Comparison of ENCODE assay signal across 8 mouse cellular contexts in the genomic region with DNA sequence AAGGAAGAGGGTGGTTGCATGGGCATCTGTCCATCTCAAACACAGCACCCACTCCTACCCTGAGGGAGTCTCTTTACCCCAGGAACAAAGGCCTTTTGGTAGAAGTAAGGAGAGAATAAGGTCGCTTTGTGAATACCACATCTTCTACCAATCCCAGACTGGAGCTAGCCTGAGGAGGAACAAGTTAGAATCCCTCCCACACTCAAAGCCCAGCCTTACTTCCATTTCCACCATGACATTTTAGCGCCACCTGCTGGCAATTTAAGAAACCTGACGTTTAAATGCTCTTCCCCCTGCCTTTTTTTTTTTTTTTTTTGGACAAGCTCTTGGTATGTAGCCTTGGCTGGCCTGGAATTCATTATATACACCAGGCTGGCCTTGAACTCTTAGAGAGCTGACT. TPM values are rescaled to one million over a fixed set of nuclear protein-coding genes. Genes with fewer than 3 reads are reported as not detected.
A peak's percentile ranks its signal among the peaks of the same experiment; 100 is the strongest.
DNase-seq lines count a peak whose midpoint lies in the region; ATAC-seq and TF ChIP-seq lines count a peak whose summit lies in the region.

No protein-coding gene starts in this region.

- no peaks in the 10 kb centered on the region for H3K4me1 ChIP-seq in CH12.LX (ENCODE audit: control insufficient read depth in 1 of 2, insufficient read depth in 2 of 2)
- H3K4me1 ChIP-seq in embryonic facial prominence, embryonic 14.5 days (ENCODE audit: control insufficient read depth, insufficient read depth, low read length): peaks cover 6% of the 10 kb centered on the region; the same call in 1 of the 2 replicates
- 0 out of 2 replicates have a peak, but pooled peaks cover 2% of the 10 kb centered on the region for H3K4me1 ChIP-seq in heart, postnatal 0 days (ENCODE audit: control insufficient read depth, insufficient read depth)
- no peaks in the 10 kb centered on the region; the same call in 1 of the 2 replicates for H3K4me1 ChIP-seq in liver, postnatal 0 days (ENCODE audit: insufficient read depth)
- no peaks in the 10 kb centered on the region for H3K4me1 ChIP-seq in neural tube, embryonic 14.5 days (ENCODE audit: control insufficient read depth, insufficient read depth, low read length)

- TF ChIP-seq POLR2A in CH12.LX (IDR thresholded peaks at IDR 0.05; ENCODE audit: low read depth, low read length): no peak

- peak; percentile 78 for ATAC-seq in embryonic facial prominence, embryonic 14.5 days (ENCODE audit: low read depth)
- peak; percentile 53 for ATAC-seq in heart, postnatal 0 days (ENCODE audit: insufficient read depth, low read depth)
- ATAC-seq in liver, postnatal 0 days: peak; percentile 44; the same call in 1 of the 2 replicates
- peak; percentile 85 for ATAC-seq in neural tube, embryonic 14.5 days (ENCODE audit: low read depth)

- peak; percentile 91 for TF ChIP-seq RAD21 in CH12.LX (IDR thresholded peaks at IDR 0.05; ENCODE audit: low read depth, low read length)

- no peaks in the 10 kb centered on the region for H3K79me2 ChIP-seq in CH12.LX (replicated peaks; ENCODE audit: control insufficient read depth, extremely low read depth, insufficient read depth, poor library complexity, severe bottlenecking)

- H3K4me3 ChIP-seq in CH12.LX (replicated peaks in 1 of 3; ENCODE audit: low read depth in 2 of 3, low read length in 2 of 3, poor library complexity in 1 of 3): no peak overlapping the region
- H3K4me3 ChIP-seq in embryonic facial prominence, embryonic 14.5 days (ENCODE audit: low read depth, low read length): no peak overlapping the region
- no peak overlapping the region for H3K4me3 ChIP-seq in heart, postnatal 0 days (ENCODE audit: low read depth, low read length)
- no peak overlapping the region for H3K4me3 ChIP-seq in liver, postnatal 0 days (ENCODE audit: low read depth, low read length)
- no peak overlapping the region for H3K4me3 ChIP-seq in neural tube, embryonic 14.5 days (ENCODE audit: low read depth, low read length)

- TF ChIP-seq EP300 in CH12.LX (IDR thresholded peaks at IDR 0.05; ENCODE audit: low read length): no peak
- no peak for TF ChIP-seq EP300 in heart, postnatal 0 days (IDR thresholded peaks at IDR 0.05; ENCODE audit: low read depth)
- TF ChIP-seq EP300 in liver, postnatal 0 days (IDR thresholded peaks at IDR 0.05; ENCODE audit: low read depth): no peak

- dilution Hi-C loops in CH12.LX (cut with MboI; ENCODE audit: extremely low pct_ligation_motif_present, extremely low pct_unique_long_range_greater_than_20kb, low sequenced_read_pairs): loop anchor here (25.0 kb wide), 1 partner anchor 96 kb away; the partner anchor contains the start of gene Slc22a8

- in situ Hi-C loops in CH12.LX (cut with MboI; ENCODE audit: low pct_ligation_motif_present, low pct_unique_long_range_greater_than_20kb, low sequenced_read_pairs): no loop called here

- no peaks in the 10 kb centered on the region for H3K9me3 ChIP-seq in CH12.LX (replicated peaks; ENCODE audit: low read length)
- no peaks in the 10 kb centered on the region; the same call in 1 of the 2 replicates for H3K9me3 ChIP-seq in embryonic facial prominence, embryonic 14.5 days (ENCODE audit: control insufficient read depth, low read length)
- H3K9me3 ChIP-seq in heart, postnatal 0 days (replicated peaks; ENCODE audit: control insufficient read depth, low read length): no peaks in the 10 kb centered on the region
- no peaks in the 10 kb centered on the region for H3K9me3 ChIP-seq in liver, postnatal 0 days (ENCODE audit: low read length)
- H3K9me3 ChIP-seq in neural tube, embryonic 14.5 days (ENCODE audit: control insufficient read depth, low read length): no peaks in the 10 kb centered on the region

- H3K4me2 ChIP-seq in CH12.LX (ENCODE audit: insufficient read depth, low read depth, poor library complexity, severe bottlenecking): no peak overlapping the region
- no peak overlapping the region for H3K4me2 ChIP-seq in embryonic facial prominence, embryonic 14.5 days (ENCODE audit: low read depth, low read length)
- H3K4me2 ChIP-seq in heart, postnatal 0 days (ENCODE audit: low read depth, low read length): no peak overlapping the region
- no peak overlapping the region for H3K4me2 ChIP-seq in liver, postnatal 0 days (ENCODE audit: low read depth, low read length)
- no peak overlapping the region for H3K4me2 ChIP-seq in neural tube, embryonic 14.5 days (ENCODE audit: low read depth, low read length)

- no peak overlapping the region for H3K27ac ChIP-seq in CH12.LX (ENCODE audit: insufficient read depth, low read depth)
- no peak overlapping the region for H3K27ac ChIP-seq in embryonic facial prominence, embryonic 14.5 days (replicated peaks; ENCODE audit: low read depth, low read length)
- H3K27ac ChIP-seq in heart, postnatal 0 days (ENCODE audit: low read depth): no peak overlapping the region
- H3K27ac ChIP-seq in liver, postnatal 0 days (ENCODE audit: low read depth): no peak overlapping the region
- no peak overlapping the region for H3K27ac ChIP-seq in neural tube, embryonic 14.5 days (ENCODE audit: low read depth, low read length)

- no peaks in the 10 kb centered on the region for H3K36me3 ChIP-seq in CH12.LX (replicated peaks in 1 of 2; ENCODE audit: control insufficient read depth in 1 of 2, insufficient read depth in 1 of 2, low read length in 1 of 2)
- H3K36me3 ChIP-seq in embryonic facial prominence, embryonic 14.5 days (ENCODE audit: control insufficient read depth, insufficient read depth, low read length): no peaks in the 10 kb centered on the region
- H3K36me3 ChIP-seq in heart, postnatal 0 days (replicated peaks; ENCODE audit: control insufficient read depth, insufficient read depth, low read length): no peaks in the 10 kb centered on the region
- H3K36me3 ChIP-seq in liver, postnatal 0 days (replicated peaks; ENCODE audit: insufficient read depth, low read length): no peaks in the 10 kb centered on the region
- no peaks in the 10 kb centered on the region for H3K36me3 ChIP-seq in neural tube, embryonic 14.5 days (ENCODE audit: control insufficient read depth, insufficient read depth, low read length)

- DNase-seq in CH12.LX (ENCODE audit: extremely low read depth): peak; percentile 89
- peak; percentile 81 for DNase-seq in adrenal gland, postnatal 10 days
- DNase-seq in embryonic facial prominence, embryonic 14.5 days (ENCODE audit: low spot score): peak; percentile 94
- peak; percentile 90 for DNase-seq in heart, postnatal 0 days (ENCODE audit: low spot score)
- DNase-seq in kidney, postnatal 14 days: peak; percentile 82
- DNase-seq in liver, postnatal 0 days: peak; percentile 77
- DNase-seq in thymus, postnatal 0 days (ENCODE audit: low spot score): peak; percentile 87

- H3K9ac ChIP-seq in CH12.LX (ENCODE audit: insufficient read depth, low read depth): no peak overlapping the region
- H3K9ac ChIP-seq in embryonic facial prominence, embryonic 14.5 days (ENCODE audit: low read depth, low read length): no peak overlapping the region
- no peak overlapping the region for H3K9ac ChIP-seq in heart, postnatal 0 days (replicated peaks; ENCODE audit: low read depth, low read length)
- no peak overlapping the region for H3K9ac ChIP-seq in liver, postnatal 0 days (replicated peaks)
- no peak overlapping the region for H3K9ac ChIP-seq in neural tube, embryonic 14.5 days (replicated peaks; ENCODE audit: low read depth, low read length)

- no peaks in the 10 kb centered on the region for H3K27me3 ChIP-seq in CH12.LX (replicated peaks)
- no peaks in the 10 kb centered on the region for H3K27me3 ChIP-seq in embryonic facial prominence, embryonic 14.5 days (replicated peaks; ENCODE audit: control insufficient read depth, insufficient read depth, low read length)
- 0 out of 2 replicates have a peak, but pooled peaks cover 4% of the 10 kb centered on the region for H3K27me3 ChIP-seq in heart, postnatal 0 days (ENCODE audit: control insufficient read depth, insufficient read depth, low read length)
- no peaks in the 10 kb centered on the region for H3K27me3 ChIP-seq in liver, postnatal 0 days (ENCODE audit: insufficient read depth, low read length)
- H3K27me3 ChIP-seq in neural tube, embryonic 14.5 days (ENCODE audit: control insufficient read depth, insufficient read depth, low read length): no peaks in the 10 kb centered on the region

- WGBS in embryonic facial prominence, embryonic 14.5 days: 2% methylated on average over 3 of the region's 3 CpGs
- 0% methylated on average over 3 of the region's 3 CpGs for WGBS in heart, postnatal 0 days
- 0% methylated on average over 3 of the region's 3 CpGs for WGBS in liver, postnatal 0 days (ENCODE audit: insufficient replicate concordance)
- WGBS in neural tube, embryonic 14.5 days: 2% methylated on average over 3 of the region's 3 CpGs

- peak; percentile 83 to 94 for TF ChIP-seq CTCF in CH12.LX (conservative IDR thresholded peaks at IDR 0.05 in 1 of 2, IDR thresholded peaks at IDR 0.05 in 1 of 2; ENCODE audit: low read depth in 2 of 2, low read length in 2 of 2)
- peak; percentile 91 for TF ChIP-seq CTCF in heart, postnatal 0 days (IDR thresholded peaks at IDR 0.05; ENCODE audit: low read depth)
- TF ChIP-seq CTCF in liver, postnatal 0 days (IDR thresholded peaks at IDR 0.05; ENCODE audit: low read depth): peak; percentile 89

RNA-seq across cellular contexts. Expression of gene Chrm1, which starts 19.4 kb away (rescaled TPM):
- not detected in 2 replicates for total RNA-seq in CH12.LX (2012; rRNA removed)
- total RNA-seq in CH12.LX (2014; rRNA removed): not detected in 2 replicates
- 0.14 TPM in 1 of 2 replicates, not detected in the other for polyA plus RNA-seq in CH12.LX (2012; ENCODE audit: insufficient read length, low read depth)
- 1 to 10 TPM; 2.1 to 2.5 TPM for total RNA-seq in adrenal gland, postnatal 10 days (2021)
- polyA plus RNA-seq in embryonic facial prominence, embryonic 14.5 days (2014; fragmentation: Nextera tagmentation; extraction: Ambion mirVana): 0.35 and 0.45 TPM in 2 replicates
- total RNA-seq in heart, postnatal 0 days (2014; rRNA removed; ENCODE audit: low replicate concordance): not detected in 2 replicates
- 0.05 TPM in 1 of 2 replicates, not detected in the other for polyA plus RNA-seq in heart, postnatal 0 days (2015; fragmentation: Nextera tagmentation; extraction: Ambion mirVana)
- polyA plus RNA-seq in liver, postnatal 0 days (2015; fragmentation: Nextera tagmentation; extraction: Ambion mirVana): not detected in 2 replicates
- polyA plus RNA-seq in neural tube, embryonic 14.5 days (2014; fragmentation: Nextera tagmentation; extraction: Ambion mirVana): 0.19 and 0.26 TPM in 2 replicates
- polyA plus RNA-seq in thymus, postnatal 0 days (2015; fragmentation: Nextera tagmentation; extraction: Ambion mirVana): 0.04 and 0.05 TPM in 2 replicates

RNA-seq across cellular contexts. Expression of gene Slc3a2, which starts 40.2 kb away (rescaled TPM):
- total RNA-seq in CH12.LX (2012; rRNA removed) (177 and 269 TPM in 2 replicates), CH12.LX (2014; rRNA removed) (251 and 284 TPM in 2 replicates)
- 432 and 478 TPM in 2 replicates for polyA plus RNA-seq in CH12.LX (2012; ENCODE audit: insufficient read length, low read depth)
- total RNA-seq in adrenal gland, postnatal 10 days (2021): 100 to 1,000 TPM in 1 of 2 experiments, 10 to 100 TPM in 1; 97.4 to 178 TPM
- 100 and 107 TPM in 2 replicates for polyA plus RNA-seq in embryonic facial prominence, embryonic 14.5 days (2014; fragmentation: Nextera tagmentation; extraction: Ambion mirVana)
- 38.3 and 66.4 TPM in 2 replicates for total RNA-seq in heart, postnatal 0 days (2014; rRNA removed; ENCODE audit: low replicate concordance)
- 40.9 and 41.5 TPM in 2 replicates for polyA plus RNA-seq in heart, postnatal 0 days (2015; fragmentation: Nextera tagmentation; extraction: Ambion mirVana)
- polyA plus RNA-seq in liver, postnatal 0 days (2015; fragmentation: Nextera tagmentation; extraction: Ambion mirVana): 64.4 and 68.0 TPM in 2 replicates
- polyA plus RNA-seq in neural tube, embryonic 14.5 days (2014; fragmentation: Nextera tagmentation; extraction: Ambion mirVana): 145 and 163 TPM in 2 replicates
- 122 and 131 TPM in 2 replicates for polyA plus RNA-seq in thymus, postnatal 0 days (2015; fragmentation: Nextera tagmentation; extraction: Ambion mirVana)

RNA-seq across cellular contexts. Expression of gene Wdr74, which starts 52.6 kb away (rescaled TPM):
- total RNA-seq in CH12.LX (2012; rRNA removed) (133 and 179 TPM in 2 replicates), CH12.LX (2014; rRNA removed) (182 and 203 TPM in 2 replicates)
- polyA plus RNA-seq in CH12.LX (2012; ENCODE audit: insufficient read length, low read depth): 208 and 235 TPM in 2 replicates
- 10 to 100 TPM; 51.1 to 58.8 TPM for total RNA-seq in adrenal gland, postnatal 10 days (2021)
- 76.6 and 80.1 TPM in 2 replicates for polyA plus RNA-seq in embryonic facial prominence, embryonic 14.5 days (2014; fragmentation: Nextera tagmentation; extraction: Ambion mirVana)
- 40.8 and 45.8 TPM in 2 replicates for total RNA-seq in heart, postnatal 0 days (2014; rRNA removed; ENCODE audit: low replicate concordance)
- 35.4 and 36.6 TPM in 2 replicates for polyA plus RNA-seq in heart, postnatal 0 days (2015; fragmentation: Nextera tagmentation; extraction: Ambion mirVana)
- 36.0 and 36.8 TPM in 2 replicates for polyA plus RNA-seq in liver, postnatal 0 days (2015; fragmentation: Nextera tagmentation; extraction: Ambion mirVana)
- 88.5 and 91.5 TPM in 2 replicates for polyA plus RNA-seq in neural tube, embryonic 14.5 days (2014; fragmentation: Nextera tagmentation; extraction: Ambion mirVana)
- 101 and 103 TPM in 2 replicates for polyA plus RNA-seq in thymus, postnatal 0 days (2015; fragmentation: Nextera tagmentation; extraction: Ambion mirVana)

RNA-seq across cellular contexts. Expression of gene 1700092M07Rik, which starts 57.5 kb away (rescaled TPM):
- total RNA-seq in CH12.LX (2012; rRNA removed) (3.8 and 4.8 TPM in 2 replicates), CH12.LX (2014; rRNA removed) (1.0 and 2.4 TPM in 2 replicates)
- 3.1 and 4.3 TPM in 2 replicates for polyA plus RNA-seq in CH12.LX (2012; ENCODE audit: insufficient read length, low read depth)
- total RNA-seq in adrenal gland, postnatal 10 days (2021): 1 to 10 TPM; 1.3 to 3.1 TPM
- 0.85 and 1.9 TPM in 2 replicates for polyA plus RNA-seq in embryonic facial prominence, embryonic 14.5 days (2014; fragmentation: Nextera tagmentation; extraction: Ambion mirVana)
- total RNA-seq in heart, postnatal 0 days (2014; rRNA removed; ENCODE audit: low replicate concordance): not detected in 2 replicates
- 0.38 TPM in 1 of 2 replicates, not detected in the other for polyA plus RNA-seq in heart, postnatal 0 days (2015; fragmentation: Nextera tagmentation; extraction: Ambion mirVana)
- polyA plus RNA-seq in liver, postnatal 0 days (2015; fragmentation: Nextera tagmentation; extraction: Ambion mirVana): 0.31 and 0.43 TPM in 2 replicates
- polyA plus RNA-seq in neural tube, embryonic 14.5 days (2014; fragmentation: Nextera tagmentation; extraction: Ambion mirVana): 1.8 and 2.6 TPM in 2 replicates
- polyA plus RNA-seq in thymus, postnatal 0 days (2015; fragmentation: Nextera tagmentation; extraction: Ambion mirVana): 0.79 and 0.84 TPM in 2 replicates

RNA-seq across cellular contexts. Expression of gene Stx5a, which starts 58.2 kb away (rescaled TPM):
- total RNA-seq in CH12.LX (2012; rRNA removed) (47.5 and 48.1 TPM in 2 replicates), CH12.LX (2014; rRNA removed) (49.1 and 49.7 TPM in 2 replicates)
- 35.2 and 39.3 TPM in 2 replicates for polyA plus RNA-seq in CH12.LX (2012; ENCODE audit: insufficient read length, low read depth)
- 10 to 100 TPM; 73.8 to 75.8 TPM for total RNA-seq in adrenal gland, postnatal 10 days (2021)
- 140 and 142 TPM in 2 replicates for polyA plus RNA-seq in embryonic facial prominence, embryonic 14.5 days (2014; fragmentation: Nextera tagmentation; extraction: Ambion mirVana)
- total RNA-seq in heart, postnatal 0 days (2014; rRNA removed; ENCODE audit: low replicate concordance): 104 and 105 TPM in 2 replicates
- 57.0 and 63.6 TPM in 2 replicates for polyA plus RNA-seq in heart, postnatal 0 days (2015; fragmentation: Nextera tagmentation; extraction: Ambion mirVana)
- polyA plus RNA-seq in liver, postnatal 0 days (2015; fragmentation: Nextera tagmentation; extraction: Ambion mirVana): 36.3 and 37.5 TPM in 2 replicates
- polyA plus RNA-seq in neural tube, embryonic 14.5 days (2014; fragmentation: Nextera tagmentation; extraction: Ambion mirVana): 115 and 120 TPM in 2 replicates
- polyA plus RNA-seq in thymus, postnatal 0 days (2015; fragmentation: Nextera tagmentation; extraction: Ambion mirVana): 108 and 114 TPM in 2 replicates
